Mouse (Mus musculus): ENCODE measurements at regions not wholly inside any gene's neighbourhood (a gene's known extent, or its start where the extent isn't known, plus 50 kb on each side); places are given as distances from the start of the nearest gene placed in this dataset.
A peak's percentile ranks its signal among the peaks of the same experiment; 100 is the strongest.

DNA sequence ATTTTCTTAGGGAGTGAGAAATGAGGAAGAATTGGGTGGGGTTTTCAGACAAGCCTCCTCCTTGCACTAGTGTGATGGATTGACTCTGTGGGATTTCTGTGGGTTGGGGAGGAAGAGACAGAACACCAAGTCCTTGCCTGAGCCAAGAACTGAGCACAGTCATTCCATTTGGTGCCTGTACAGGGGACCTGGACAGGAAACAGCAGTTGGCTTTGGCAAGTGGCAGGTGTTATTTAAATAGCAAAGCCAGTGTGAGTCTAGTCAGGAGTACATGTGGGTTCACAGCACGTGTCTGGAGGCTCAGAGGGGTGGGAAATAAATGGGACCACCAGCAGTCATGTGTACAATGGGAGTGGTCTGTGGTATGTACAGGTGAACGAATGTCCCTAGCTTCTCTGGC, 341.0 kb upstream of the Auts2 start:
- DNase-seq, result no peak

DNA sequence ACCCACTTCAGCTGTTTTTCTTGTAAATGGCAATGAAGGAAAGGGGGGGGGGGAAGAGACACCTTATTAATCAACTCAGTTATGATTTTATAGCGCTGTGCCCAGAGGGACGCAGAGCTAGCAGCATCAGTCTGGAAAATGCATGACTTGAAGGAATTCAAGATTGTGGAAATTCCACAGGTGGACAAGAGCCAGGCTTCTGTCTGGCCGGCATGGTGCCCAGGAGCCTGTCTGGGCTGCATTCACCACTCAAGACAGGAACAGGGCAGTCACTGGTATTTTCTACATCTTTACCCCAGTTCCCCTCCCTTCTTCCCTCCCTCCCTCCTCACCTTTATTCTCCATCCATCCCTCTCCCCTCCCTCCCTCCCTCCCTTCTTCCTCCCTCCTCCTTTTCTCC, 339.1 kb upstream of the Auts2 start:
- peak; percentile 22 for DNase-seq

DNA sequence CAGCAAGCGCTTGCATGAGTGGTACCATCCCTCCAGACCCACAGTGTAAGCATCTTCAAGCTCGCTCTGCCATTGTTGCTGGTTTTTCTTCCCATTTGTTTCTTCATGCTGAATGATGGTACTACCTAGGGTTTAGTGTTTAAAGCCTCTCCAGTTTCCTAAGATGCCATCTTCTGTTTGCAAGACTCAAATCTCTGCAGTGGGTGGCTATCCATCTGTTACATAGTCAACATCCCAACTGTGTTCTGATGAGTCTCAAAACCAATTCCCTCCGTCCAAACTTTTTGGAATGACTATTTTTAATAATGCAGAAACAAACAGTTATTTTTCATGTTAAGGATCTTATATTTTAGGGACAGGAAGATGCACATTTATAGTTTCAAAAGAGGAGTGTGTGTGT, 338.0 kb upstream of the Auts2 start:
- DNase-seq, result no peak

DNA sequence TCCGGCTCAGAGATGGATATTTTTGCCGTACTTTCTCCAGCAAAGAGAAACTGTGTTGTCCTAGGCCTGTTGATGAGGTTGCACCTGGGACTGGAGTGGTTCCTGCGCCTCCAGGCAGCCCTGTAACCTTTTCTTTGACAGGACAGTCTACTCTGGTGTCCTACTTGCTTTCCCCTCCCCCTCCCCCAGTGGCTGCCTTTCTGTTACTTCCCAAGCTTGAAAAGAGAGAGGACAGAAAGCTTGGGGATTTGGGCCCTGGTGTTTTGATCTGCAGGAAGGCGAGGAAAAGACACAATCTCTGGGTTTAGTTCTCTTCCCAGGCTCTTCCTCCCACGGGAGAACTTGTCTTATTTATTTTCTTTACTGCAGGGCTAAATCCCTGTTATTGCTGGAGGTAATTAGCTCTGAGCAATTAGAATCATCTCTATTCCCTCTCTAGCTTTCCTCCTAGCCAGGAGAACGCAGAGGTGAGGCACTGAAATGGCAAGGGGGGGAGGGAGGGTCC, 333.2 kb upstream of the Auts2 start:
- DNase-seq, result no peak

DNA sequence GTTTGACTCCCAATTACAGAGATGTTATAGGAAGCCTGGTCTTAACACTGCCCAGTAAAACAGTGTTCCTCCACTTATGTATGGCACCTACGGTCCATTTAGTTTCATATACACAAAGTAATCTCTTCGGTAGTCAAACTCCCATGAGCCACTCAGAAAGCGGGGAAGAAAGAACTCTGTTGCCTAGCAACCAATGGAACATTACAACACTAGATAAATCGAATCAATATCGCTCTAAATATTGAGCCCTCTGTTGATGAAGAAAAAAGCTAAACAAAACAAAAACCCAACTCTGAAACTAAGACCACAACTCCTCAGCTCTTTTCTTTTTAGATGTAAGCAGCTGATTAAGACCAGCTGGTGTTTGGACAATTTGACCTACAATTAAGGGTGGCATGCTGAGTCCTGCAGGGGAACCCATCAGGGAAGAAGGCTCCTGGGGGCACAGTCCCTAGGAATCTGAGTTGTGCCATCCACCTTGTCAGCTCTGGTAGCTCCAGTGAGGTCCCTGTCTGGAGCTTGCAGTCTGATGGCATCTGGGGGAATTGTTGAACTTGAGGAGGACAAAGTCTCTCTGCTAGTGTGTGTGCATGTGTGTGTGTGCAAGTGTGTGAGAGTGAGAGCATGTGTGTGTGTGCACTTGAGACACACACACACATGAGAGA, 315.8 kb upstream of the Auts2 start:
- no peak for DNase-seq

DNA sequence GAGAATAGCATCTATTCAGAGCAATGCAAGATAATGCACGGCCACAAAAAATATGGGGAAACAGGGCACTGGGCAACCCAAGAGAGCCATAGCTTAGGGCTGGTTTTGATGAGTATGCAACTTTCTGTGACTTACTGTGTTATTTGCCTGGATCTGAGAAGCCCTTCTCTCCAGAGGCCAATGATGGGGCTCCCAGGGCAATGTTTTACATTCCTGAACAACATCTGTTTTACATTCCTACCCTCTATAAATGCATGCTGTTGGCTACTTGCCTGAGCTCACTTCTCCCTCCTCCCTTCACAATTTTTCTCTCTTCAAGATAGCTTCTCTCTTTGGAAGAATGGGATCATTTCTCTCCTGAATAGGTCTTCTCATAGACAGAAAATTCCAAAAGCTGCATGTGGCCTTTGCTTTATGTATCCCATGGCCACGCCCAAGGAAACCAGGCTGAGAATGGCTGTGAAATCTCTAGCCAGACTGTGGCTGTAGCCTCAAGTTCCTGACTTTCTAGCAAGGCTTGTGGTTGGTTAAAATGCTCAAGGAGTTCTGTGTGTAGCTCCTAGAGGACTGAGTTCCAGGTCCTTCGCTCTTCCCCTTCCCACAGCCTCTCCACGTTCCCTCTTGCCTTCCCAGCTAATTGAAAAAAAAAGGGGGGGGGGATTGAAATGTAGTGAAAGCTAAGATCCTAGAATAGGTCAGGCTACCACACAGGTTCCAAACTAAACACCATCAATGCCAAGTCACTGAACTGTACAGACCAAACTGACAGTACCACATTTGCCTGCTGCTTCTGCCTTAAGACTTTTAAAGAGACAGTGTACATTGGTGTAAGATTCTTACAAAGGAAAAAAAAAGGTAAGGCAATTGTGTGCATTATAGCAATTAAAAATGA, 312.7 kb upstream of the Auts2 start:
- no peak for DNase-seq

DNA sequence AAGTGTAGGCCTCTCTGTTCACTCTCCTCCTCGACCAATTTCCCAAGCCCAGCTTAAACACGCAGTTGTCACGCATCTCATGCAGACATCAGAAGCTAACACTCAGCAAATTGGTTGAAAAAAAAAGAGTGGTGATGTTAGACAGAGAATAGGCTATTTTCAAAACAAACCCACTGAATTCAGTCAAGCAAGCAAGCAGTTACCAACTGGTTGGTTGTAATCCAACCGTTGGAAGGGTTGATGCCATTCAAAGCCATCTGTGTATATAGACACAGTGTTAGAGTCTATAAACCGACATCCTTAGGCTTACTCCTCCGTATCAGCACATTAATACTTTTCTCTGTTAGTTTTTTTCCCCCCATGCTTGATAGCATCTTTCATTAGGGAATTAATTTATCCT, 307.6 kb upstream of the Auts2 start:
- no peak for DNase-seq

DNA sequence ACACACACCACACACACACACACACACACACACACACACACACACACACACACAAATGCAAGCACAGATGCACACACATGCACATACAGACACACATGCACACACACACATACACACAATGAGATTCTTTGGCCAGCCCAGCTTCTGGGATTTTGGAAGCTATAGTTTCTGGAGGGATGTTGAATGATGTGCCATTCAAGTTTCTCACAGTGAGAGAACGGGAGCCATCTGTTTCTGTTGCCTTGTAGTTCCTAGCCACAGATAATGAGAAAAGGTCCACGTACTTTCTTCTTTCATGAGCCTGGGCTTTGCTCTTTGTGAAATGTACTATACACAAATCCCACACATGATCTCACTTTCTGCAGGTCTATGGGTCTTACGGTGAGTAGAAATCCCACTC, 304.9 kb upstream of the Auts2 start:
- DNase-seq, result no peak

DNA sequence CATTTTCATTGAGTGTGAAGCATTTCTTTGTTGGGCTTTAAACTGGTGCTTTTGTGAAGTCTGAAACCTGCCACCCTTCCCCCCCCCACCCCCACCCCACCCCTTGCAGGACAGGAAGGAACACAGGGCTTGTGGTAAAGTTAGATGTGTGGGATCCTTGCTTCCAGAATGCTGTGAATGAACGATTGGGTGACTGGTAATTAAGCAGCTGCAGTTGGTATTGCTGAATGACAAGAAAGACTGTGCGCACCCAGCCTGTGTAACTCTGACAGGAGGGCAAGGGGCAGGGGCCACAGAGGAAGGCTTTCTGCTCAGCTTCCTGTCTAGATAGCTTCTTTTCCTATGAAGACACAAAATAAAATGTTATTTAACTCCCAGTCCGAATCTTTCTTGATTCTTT, 300.1 kb upstream of the Auts2 start:
- no peak for DNase-seq

DNA sequence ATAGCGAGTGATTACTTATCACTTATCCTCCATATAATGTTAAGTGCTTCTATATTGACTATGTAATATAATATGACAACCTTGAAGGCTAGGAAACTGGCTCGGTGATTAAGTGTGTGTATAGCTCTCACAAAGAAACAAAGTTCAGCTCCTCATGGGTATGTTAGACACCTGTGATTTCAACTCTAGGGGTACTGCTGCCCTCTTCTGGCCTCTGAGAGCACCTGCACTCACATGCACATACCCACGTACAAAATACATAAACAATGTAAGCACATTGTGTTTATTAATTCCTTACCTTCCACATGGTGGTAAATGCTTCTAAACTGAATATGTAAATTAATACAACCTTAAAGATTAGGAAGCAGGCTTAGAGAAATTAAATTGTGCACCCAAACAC, 298.6 kb upstream of the Auts2 start:
- DNase-seq, result no peak

DNA sequence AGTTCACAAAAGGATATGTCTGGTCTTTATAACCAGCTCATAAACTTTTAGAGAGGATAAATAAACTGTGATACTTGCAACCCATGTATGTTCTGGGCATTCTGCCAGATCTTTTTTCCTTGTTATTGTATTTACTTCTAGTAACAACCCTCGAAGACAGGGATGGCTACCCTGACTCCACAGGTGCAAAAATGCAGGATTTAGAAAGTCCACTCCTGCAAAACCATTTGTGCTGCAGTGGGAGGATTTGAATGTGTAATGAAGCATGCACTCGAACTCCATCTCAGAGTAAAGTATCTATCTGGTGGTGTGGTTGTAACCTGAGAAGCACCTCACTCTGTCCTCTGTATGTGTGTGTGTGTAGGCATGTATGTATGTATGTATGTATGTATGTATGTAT, 294.3 kb upstream of the Auts2 start:
- DNase-seq, result no peak

DNA sequence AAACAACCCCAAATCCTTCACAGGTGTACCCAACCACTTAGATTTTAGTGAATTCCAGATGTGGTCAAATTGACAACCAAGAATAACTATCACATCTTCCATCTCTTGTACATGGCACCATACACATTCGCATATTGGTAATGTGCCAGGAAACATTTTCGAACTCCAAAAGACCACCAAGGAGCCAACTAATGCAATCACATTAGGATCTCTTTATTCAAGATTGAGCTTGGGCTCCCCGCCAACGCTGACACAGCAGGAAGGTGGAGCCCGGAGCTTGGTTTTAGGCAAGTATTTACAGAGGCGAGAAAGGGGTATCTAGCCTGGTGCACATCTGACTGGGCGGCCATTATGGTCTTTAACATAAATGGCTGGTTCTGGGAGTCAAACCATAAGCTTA, 285.8 kb upstream of the Auts2 start:
- no peak for DNase-seq

DNA sequence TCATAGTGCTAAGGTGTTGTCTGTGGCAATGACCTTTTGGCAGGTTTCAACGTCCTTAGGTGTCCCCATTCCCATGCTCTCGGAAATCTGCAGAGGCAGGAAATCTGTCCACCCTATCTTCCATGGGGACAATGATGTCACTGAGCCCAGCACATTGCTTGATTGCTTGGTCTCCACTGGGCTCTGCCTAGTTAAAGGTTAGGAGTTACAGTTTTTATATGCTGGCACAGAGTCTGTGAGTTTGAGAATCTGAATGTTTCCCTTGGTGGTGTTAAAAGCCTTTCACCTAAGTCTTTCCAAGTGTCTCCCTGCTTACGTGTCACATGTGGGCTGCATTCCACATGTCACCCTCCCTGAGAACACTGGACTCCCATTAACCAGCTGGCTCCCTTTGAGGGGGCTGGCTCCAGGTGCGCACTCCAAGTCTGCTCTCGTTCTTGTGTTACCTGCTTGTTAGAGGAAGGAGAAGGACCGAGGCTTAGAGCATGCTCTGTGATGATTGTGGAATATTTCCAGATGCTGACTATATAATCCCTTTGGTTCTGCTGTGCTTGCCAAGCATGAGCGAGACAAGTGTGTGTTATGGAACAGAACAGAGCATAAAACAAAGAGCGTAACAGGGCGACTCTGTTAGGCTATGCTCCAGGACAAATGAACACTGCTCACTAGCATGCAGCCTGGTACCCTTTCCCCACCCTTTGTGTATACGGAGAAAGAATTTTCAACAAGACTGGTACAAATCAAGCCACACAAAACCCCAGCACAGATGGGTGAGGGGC, 284.6 kb upstream of the Auts2 start:
- no peak for DNase-seq

DNA sequence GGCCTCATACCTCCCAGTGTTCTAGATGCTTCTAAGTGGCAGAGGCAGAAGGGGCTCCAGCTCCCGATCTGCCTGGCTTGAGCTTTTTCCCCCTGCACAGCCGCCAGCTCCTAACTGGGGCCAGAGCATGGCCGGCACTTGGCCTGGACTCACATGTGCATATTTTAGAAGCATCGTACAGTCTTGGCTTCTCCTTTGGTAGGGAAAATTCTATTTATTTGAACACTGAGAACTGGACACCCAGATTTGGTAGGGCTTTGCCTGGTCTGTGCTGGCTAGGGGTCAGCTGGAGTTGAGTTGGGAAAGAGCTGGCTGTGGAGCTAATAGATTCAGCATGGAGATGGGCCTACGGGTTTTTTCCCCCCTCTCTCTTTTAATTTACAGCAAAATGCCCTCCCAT, 282.9 kb upstream of the Auts2 start:
- no peak for DNase-seq

DNA sequence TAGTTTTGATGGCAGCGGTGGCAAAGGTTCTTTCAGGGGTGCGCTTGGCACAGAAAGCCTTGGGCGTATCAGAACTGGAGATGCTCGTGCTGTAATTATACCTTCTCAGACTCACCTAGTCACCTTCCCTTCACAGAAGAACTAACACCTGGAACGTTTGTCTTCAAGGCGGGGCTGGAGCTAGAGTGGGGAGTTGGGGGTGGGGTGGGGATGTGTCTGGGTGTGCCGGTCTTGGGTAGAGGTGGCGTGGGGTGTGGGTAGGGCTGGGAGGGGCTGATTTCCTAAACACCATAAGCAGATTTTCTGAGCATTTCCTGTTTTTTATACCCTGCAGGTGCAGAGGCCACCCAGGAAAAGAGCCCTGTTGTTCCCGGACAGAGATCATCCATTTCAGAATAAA, 274.5 kb upstream of the Auts2 start:
- DNase-seq, result no peak

DNA sequence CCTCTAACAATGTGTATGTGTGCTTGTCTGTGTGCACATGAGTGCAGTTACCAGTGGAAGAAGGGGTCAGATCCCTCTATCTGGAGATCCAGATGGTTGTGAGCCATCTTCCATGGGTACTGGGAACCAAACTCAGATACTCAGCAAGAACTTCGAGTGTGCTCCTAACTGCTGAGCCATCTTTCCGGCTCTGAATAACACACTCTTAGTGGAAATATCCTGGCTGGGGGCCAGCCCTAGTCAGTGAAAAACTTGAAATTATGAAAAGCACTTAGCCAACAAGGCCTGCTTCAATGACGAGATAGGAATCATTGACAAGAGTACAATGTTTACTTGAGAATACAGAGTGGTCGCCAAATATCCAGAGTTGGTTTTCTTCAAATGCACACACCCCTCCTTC, 266.0 kb upstream of the Auts2 start:
- peak; percentile 12 for DNase-seq

DNA sequence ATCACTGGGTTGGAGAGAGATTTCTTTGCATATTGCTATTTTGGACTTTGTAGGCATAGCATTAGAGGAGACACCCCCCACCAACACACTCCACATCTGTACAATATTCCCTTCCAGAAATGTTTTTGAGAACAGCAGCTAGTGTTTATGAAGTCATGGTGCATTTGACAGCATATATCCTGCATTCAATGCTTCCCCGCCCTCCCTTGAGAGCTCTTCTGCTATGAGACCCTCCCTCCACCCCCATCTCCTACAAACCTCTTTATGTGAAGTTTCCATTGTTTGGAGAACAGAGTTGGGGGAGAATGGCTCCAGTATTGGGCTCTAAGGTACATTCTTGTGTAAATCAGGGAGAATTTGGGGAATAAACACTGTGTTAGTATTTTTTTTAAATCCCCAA, 252.9 kb upstream of the Auts2 start:
- no peak for DNase-seq

DNA sequence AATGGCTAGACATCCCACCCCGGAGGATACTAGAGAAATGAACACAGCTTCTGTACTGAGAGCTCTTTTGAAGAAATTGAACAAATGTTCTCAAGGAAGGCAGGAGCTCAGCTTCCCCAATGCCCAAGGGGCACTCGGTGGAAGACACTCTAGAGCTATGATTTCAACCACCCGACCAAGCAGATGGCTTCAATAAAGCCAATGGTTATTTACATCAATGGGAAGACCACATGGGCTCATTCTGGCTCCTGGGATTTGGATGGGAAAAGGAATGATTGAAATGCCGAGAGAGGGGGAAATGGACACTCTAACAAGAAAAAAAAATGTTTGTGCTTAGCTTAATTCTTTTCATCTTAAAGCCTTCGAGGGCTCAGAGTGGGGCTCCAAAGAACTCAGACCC, 249.3 kb upstream of the Auts2 start:
- DNase-seq, result no peak

DNA sequence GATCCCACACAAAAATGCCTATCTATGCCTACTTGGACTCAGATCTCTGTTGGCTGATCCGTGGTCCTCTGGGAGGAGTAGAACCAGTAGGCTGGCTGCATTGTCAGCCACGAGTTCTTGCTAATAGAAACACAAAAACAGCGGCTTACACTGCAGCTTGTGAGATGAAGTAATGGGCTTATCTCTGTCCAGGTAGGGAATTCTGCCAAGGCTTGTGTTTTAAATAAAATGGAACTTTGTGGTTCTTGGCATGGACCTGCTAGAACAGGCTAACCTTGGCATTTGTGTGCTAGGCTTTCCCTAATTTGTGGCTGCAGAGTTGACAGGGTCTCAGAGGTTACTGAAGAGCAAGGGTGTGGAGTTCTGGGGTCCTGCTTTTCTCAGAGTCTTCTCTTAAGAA, 242.1 kb upstream of the Auts2 start:
- no peak for DNase-seq

DNA sequence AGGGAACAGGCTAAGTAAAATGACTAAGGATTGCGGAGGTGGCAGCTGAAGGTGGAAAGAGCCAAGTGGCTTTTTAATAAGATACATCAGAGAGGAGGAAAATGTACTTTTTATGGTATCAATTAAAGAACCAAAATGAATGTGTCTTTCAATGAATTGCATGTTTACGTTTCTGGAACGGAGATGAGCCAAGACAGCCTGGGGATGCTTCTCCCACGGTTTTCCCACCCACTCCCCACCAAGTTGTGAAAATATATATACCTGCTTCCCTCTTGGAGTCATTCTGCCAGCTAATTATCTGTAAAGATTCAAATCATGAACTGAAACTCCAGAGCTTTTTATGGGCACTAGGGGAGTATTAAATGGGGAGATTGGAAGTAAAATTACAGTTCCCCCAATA, 241.6 kb upstream of the Auts2 start:
- DNase-seq, result no peak

DNA sequence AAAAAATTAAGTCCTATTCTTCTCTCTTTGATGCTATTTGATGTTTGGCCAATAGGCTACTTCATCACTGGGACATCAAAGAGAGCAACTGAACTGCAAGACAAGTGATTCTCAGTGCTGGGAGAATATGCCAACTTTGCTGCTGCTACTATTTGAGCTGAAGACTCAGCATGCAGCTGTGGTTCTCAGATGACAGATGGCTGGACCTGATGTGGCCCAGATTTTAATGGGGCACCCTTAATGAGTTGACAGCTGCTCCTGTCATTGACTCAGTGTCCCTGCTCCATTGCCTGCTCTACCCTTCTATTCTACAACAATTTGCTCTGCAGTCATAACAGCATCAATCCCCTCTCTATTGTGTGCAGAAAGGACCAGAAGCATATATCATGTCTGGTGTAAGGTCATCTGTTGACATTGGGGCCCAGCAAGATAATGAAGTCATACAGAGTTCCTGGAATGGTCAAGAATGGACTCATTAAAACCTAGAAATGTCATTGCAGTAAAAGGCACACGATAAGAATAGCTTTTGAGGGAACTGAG, 231.1 kb upstream of the Auts2 start:
- no peak for DNase-seq

DNA sequence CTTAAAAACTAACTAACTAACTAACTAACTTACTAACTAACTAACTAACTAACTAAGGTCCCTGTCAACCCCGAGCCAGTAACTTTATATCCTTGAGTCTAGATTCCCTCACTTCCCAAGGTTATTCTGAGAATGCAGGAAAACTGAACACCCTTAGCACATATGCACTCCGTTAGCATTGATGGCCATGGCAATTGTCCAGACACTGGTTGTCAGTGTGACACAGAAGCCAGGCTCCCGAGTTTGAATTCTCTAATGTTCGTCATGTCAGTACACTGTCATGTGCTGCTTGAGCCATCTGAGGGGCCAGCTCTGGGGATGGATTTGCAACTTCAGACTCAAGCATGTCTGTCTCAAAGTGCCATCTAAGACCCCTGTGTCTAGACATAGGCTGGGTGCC, 217.3 kb upstream of the Auts2 start:
- no peak for DNase-seq

DNA sequence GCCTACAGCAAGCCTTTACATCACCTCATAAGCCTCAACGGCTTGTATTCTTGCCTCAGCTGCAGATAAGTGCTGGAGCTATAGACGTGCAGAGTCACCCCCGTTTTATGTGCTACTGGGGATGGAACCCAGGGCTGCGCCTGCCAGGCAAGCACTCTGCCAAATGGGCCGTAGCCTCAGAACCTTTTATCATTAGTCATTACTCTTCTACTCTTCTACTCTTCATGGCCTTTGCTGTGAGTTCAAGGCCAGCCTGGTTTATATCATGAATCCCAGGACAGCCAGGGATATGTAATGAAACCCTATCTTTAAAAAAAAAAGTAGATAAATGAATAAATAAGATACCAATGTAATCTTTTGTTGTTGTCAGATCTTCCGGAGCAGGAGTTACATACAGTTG, 216.6 kb upstream of the Auts2 start:
- DNase-seq, result no peak

Measured in right cerebral cortex, postnatal 4 days (tissue).